Mouse (Mus musculus) NIH3T3 (cell line): Measurements from ENCODE around the gene Gm6377.

Experiments used
- DNase-seq: peaks from one replicate; pipeline ENCODE4 v3.0.0-alpha.2; 2012; ENCODE audit warnings: low read depth

The Gm6377 gene

DNA sequence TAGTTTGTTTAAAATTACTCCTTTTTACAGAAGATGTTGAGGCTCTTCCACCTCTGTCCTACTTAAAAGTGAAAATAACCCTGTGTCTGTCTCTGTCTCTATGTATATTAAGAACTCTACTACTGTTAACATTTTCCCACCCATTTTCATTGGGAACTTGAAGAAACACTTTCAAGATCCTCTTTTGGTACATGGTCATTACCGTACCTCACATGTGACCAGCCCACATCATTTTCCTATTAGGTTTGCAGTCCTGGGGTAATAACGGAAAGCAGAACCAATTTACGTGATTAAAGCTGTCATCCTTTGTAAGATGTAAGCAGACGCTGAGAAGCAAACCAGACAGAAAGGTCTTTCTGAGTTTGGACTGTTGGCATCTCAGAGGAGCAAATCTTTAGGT lies at the start of gene Gm6377:
Gm6377 (plus strand) TSS at position 289 of the 400 bp plus-strand sequence.
- no peak for DNase-seq

DNA sequence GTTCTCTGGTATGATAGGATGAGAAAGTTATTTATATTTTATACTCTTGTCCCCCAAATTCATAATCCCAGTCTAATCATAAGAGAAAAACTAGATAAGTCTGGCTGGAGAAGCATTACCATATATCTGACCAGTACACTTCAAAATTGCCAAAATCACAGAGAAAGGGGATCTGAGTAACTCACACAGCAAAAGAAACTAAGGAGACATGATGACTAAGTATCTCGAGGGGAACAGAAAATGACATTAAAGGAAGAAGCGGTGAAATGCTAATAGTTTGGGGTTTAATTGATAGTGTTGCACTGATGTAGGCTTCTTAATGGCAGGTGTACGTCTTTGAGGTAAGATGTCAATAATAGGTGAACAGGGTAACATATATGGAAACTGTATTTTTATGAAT lies 49.4 kb upstream of the Gm6377 start:
- no peak for DNase-seq

DNA sequence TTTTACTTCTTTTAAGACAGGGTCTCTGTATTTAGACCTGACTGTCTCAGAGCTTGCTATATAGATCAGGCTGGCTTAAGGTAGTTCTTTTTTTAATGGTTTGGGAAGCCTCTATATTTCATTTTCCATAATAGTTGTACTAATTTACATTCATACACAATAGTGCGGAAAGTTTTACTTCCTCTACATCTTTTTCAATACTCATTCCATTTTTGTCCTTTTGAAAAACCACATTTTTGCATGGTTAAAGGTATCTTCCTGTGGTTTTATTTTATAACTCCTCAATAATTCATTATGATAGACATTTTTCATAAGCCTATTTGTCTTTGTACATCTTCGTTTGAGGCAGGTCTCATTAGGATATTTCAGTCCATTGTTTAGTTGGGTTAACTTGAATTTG lies 45.3 kb upstream of the Gm6377 start:
- no peak for DNase-seq

DNA sequence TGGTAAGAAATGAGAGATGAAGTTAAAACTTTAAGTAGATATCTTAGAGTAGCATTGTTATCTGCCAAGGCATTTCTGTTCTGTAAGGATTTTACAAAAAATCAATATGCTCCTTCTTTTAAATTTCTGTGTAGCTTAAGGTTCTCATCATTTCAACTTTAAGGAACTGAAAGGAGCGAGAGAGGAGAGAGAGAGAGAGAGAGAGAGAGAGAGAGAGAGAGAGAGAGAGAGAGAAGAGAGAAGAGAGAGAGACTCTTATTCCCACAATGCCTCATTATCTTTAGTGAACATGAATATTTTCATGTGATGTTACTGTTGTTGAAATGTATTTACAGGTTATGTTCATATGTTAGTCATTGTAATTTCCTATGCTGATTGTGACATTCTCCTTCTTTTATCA lies 36.2 kb upstream of the Gm6377 start:
- no peak for DNase-seq

- DNase-seq, result no peak
Observed at GRCm38 (mm10) chrX:109160901-109161300, 35.7 kb upstream of the Gm6377 start.

GRCm38 (mm10) chrX:109175038-109175437 lies 21.5 kb upstream of the Gm6377 start:
- peak; percentile 10 for DNase-seq

GRCm38 (mm10) chrX:109175470-109175869 lies 21.1 kb upstream of the Gm6377 start:
- DNase-seq, result no peak

DNA sequence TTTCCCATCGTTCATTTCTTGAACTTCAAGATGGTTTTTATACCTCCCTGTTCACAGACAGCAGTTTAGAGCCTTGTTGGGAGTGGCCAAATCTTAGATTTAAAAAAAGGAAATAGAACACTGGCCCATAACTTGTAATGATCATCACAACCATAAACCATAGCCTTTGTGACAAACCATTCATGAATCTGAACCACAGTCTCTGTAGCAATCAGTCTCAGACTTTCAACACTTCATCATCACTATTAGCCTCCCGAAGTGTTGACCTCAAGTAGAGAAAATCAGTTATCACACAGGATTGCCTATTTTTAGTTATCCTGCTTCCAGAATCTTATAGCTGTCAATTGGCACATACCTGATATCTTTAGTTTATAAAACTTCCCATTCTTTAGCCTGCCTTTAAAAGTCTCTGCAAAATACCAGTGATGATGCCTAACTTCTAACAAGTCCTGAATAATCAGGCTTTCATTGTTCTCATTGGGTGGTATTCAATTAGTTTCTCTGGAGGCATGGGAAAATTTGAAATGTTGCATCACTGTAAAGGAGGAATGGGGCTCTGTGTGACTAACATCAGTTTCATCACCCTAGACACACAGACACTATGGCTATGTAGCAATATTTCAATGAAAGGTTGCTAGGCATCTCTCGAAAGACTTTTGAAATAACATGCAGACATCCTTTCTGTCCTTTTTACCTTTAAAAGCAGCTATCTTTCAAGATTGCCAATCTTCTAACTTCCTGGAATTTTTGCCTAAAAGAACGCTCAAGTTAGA lies 11.7 kb upstream of the Gm6377 start:
- peak; percentile 2 for DNase-seq

- DNase-seq, result peak; percentile 5
Observed at GRCm38 (mm10) chrX:109189607-109190006, 6.9 kb upstream of the Gm6377 start.

- peak; percentile 4 for DNase-seq
Observed at GRCm38 (mm10) chrX:109190969-109191368, 5.6 kb upstream of the Gm6377 start.

DNA sequence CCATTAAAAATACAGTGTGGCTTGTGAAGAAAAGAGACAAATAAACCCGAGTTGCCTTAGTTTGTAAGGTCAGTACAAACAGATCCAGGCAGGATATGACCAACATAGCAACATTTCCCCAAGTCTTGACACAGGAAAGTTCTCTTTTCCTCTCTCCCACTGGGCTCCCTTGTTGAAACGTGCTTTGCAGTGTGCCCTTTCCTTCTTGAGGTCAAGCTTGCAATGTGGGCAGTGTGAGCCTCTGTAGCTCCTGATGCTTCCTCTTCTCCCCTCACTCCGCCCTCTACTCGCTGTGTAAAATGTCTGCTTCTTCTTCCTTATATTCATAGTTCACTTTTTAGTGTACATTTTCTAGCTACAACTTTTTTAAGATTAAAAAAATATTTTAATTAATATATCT lies 5.1 kb upstream of the Gm6377 start:
- no peak for DNase-seq

- DNase-seq, result no peak
Observed at GRCm38 (mm10) chrX:109207843-109208242, 11.3 kb downstream of the Gm6377 start.

DNA sequence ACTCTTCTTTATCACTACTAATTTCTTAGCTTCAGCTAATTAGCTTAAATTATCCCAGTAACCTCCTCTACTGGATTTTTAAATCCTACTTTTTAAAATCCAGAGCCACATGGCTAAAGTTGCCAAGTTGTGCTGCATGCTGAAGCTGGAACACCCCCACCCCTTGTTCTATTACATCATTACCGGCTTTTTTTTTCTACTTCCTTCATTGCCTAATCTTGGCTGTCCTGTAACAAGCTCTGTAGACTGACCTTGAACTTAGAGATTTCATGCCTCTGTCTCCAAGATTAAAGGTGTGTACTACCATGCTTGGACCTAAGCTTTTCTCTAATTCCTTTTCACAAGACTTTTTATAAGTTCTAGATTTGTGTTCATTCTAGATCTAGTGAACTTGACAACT lies 32.2 kb downstream of the Gm6377 start:
- no peak for DNase-seq

GRCm38 (mm10) chrX:109235383-109236036 lies 39.0 kb downstream of the Gm6377 start:
- DNase-seq, result no peak

GRCm38 (mm10) chrX:109238163-109238562 lies 41.6 kb downstream of the Gm6377 start:
- DNase-seq, result peak; percentile 49
